Mouse (Mus musculus): ENCODE measurements at regions not wholly inside any gene's neighbourhood (a gene's known extent, or its start where the extent isn't known, plus 50 kb on each side); places are given as distances from the start of the nearest gene placed in this dataset.

DNA sequence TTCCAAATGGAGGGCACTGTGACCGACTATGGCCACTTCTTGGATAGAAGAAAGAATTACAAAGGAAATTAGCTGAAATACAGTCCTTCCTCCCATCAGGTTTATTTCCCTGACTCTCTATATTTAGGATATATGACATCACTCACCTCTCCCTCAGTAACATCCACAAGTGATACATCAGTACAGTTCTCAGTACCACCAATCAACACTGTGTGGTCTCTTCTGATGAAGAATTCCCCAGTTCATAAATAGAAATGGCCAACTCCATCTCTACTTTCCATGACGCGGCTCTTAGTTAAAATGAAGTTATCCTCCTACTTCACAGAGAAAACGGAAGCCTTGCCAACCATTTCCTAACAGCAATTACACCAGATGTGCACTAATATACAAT is 208.3 kb upstream of the Dio2 start:
- no peaks in the 10 kb centered on the region for H3K79me2 ChIP-seq (replicated peaks; ENCODE audit: control insufficient read depth, insufficient read depth, low read length)
- no peak overlapping the region for H3K4me3 ChIP-seq
- H3K27ac ChIP-seq: peak overlapping the region; percentile 79
- intact Hi-C loops (cut with DNase I): no loop called here
- no peak for TF ChIP-seq POLR2A (IDR thresholded peaks at IDR 0.05; ENCODE audit: insufficient read depth, low read depth, low read length)
- TF ChIP-seq EP300 (IDR thresholded peaks at IDR 0.05; ENCODE audit: insufficient read depth, low read depth, low read length): no peak
- no peak for TF ChIP-seq CTCF (IDR thresholded peaks at IDR 0.05)
- no peak overlapping the region for H3K9ac ChIP-seq (ENCODE audit: low read depth, low read length)
- H3K36me3 ChIP-seq (ENCODE audit: control insufficient read depth, insufficient read depth, low read length): peaks cover 2% of the 10 kb centered on the region; the same call in 1 of the 2 replicates
- no peaks in the 10 kb centered on the region for H3K27me3 ChIP-seq (ENCODE audit: control insufficient read depth, insufficient read depth, low read length)
- 44% methylated on average over 4 of the region's 4 CpGs for WGBS
- DNase-seq: no peak
- no peaks in the 10 kb centered on the region for H3K4me1 ChIP-seq (ENCODE audit: control insufficient read depth, insufficient read depth, low read length)

GRCm38 (mm10) chr12:90945743-90946527 is 207.7 kb upstream of the Dio2 start:
- peak overlapping the region; percentile 79 for H3K27ac ChIP-seq
- intact Hi-C loops (cut with DNase I): no loop called here
- peaks cover 2% of the 10 kb centered on the region; the same call in 1 of the 2 replicates for H3K36me3 ChIP-seq (ENCODE audit: control insufficient read depth, insufficient read depth, low read length)
- H3K4me1 ChIP-seq (ENCODE audit: control insufficient read depth, insufficient read depth, low read length): no peaks in the 10 kb centered on the region
- 47% methylated on average over 6 of the region's 6 CpGs for WGBS
- peak in 1 of 2 experiments; percentile 38 for DNase-seq
- TF ChIP-seq CTCF (IDR thresholded peaks at IDR 0.05) (no peak), POLR2A (IDR thresholded peaks at IDR 0.05; ENCODE audit: insufficient read depth, low read depth, low read length) (no peak), EP300 (IDR thresholded peaks at IDR 0.05; ENCODE audit: insufficient read depth, low read depth, low read length) (0 out of 2 replicates have a peak, but pooled peaks have one; percentile 25)
- no peak overlapping the region for H3K9ac ChIP-seq (ENCODE audit: low read depth, low read length)
- no peak overlapping the region for H3K4me3 ChIP-seq
- no peaks in the 10 kb centered on the region for H3K27me3 ChIP-seq (ENCODE audit: control insufficient read depth, insufficient read depth, low read length)
- H3K79me2 ChIP-seq (replicated peaks; ENCODE audit: control insufficient read depth, insufficient read depth, low read length): no peaks in the 10 kb centered on the region

- H3K4me3 ChIP-seq: no peak overlapping the region
- no peaks in the 10 kb centered on the region for H3K4me1 ChIP-seq (ENCODE audit: control insufficient read depth, insufficient read depth, low read length)
- H3K36me3 ChIP-seq (ENCODE audit: control insufficient read depth, insufficient read depth, low read length): no peaks in the 10 kb centered on the region
- H3K79me2 ChIP-seq (replicated peaks; ENCODE audit: control insufficient read depth, insufficient read depth, low read length): no peaks in the 10 kb centered on the region
- TF ChIP-seq POLR2A (IDR thresholded peaks at IDR 0.05; ENCODE audit: insufficient read depth, low read depth, low read length) (no peak), CTCF (IDR thresholded peaks at IDR 0.05) (no peak), EP300 (IDR thresholded peaks at IDR 0.05; ENCODE audit: insufficient read depth, low read depth, low read length) (no peak)
- no peak overlapping the region for H3K27ac ChIP-seq
- intact Hi-C loops (cut with DNase I): no loop called here
- DNase-seq: no peak
- no peak overlapping the region for H3K9ac ChIP-seq (ENCODE audit: low read depth, low read length)
- H3K27me3 ChIP-seq (ENCODE audit: control insufficient read depth, insufficient read depth, low read length): no peaks in the 10 kb centered on the region
- 82% methylated on average over 8 of the region's 8 CpGs for WGBS
These were observed 194.4 kb upstream of the Dio2 start for GRCm38 (mm10) chr12:90932684-90933083.

GRCm38 (mm10) chr12:90932201-90932600 is 194.0 kb upstream of the Dio2 start:
- WGBS: 64% methylated on average over 5 of the region's 5 CpGs

DNA sequence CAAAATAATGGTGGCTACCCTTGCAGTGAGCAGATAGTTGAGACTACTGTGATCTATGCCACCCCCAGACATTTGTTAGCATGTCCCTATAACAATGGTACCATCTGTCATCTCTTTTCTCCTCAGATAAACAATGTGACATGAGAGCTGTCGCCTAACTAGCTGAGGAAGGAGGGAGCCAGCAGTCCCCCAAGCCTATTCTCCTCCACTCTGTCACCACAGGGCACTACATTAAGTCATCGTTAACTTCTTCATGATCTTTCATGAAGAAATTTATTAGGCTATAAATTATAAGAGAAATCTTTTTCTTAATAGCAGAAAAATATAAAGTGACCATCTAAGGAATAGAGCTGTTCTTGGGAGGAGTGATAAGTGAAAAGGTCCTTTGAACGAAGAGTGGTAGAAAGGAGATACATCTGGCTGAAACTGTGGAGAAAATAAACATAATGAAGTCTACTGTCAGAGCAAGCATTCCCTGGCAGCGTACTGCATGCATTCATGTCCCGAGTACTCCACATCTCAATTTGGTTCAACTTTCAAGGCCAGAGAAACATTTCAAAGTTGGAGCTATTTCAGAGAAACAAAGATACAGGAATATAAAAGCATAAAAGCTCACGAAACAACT is 192.0 kb upstream of the Dio2 start:
- Histone ChIP-seq H3K4me1 (ENCODE audit: control insufficient read depth, insufficient read depth, low read length) (no peaks in the 10 kb centered on the region), H3K36me3 (ENCODE audit: control insufficient read depth, insufficient read depth, low read length) (no peaks in the 10 kb centered on the region), H3K79me2 (replicated peaks; ENCODE audit: control insufficient read depth, insufficient read depth, low read length) (no peaks in the 10 kb centered on the region), H3K27me3 (ENCODE audit: control insufficient read depth, insufficient read depth, low read length) (no peaks in the 10 kb centered on the region), H3K27ac (no peak overlapping the region), H3K4me3 (no peak overlapping the region), H3K9ac (ENCODE audit: low read depth, low read length) (no peak overlapping the region)
- TF ChIP-seq POLR2A (IDR thresholded peaks at IDR 0.05; ENCODE audit: insufficient read depth, low read depth, low read length) (no peak), CTCF (IDR thresholded peaks at IDR 0.05) (no peak), EP300 (IDR thresholded peaks at IDR 0.05; ENCODE audit: insufficient read depth, low read depth, low read length) (no peak)
- intact Hi-C loops (cut with DNase I): no loop called here
- 56% methylated on average over 6 of the region's 6 CpGs for WGBS
- no peak for DNase-seq

More at GRCm38 (mm10) chr12:90932201-90932600, 194.0 kb upstream of the Dio2 start:
- Histone ChIP-seq H3K4me3 (no peak overlapping the region), H3K36me3 (ENCODE audit: control insufficient read depth, insufficient read depth, low read length) (no peaks in the 10 kb centered on the region), H3K9ac (ENCODE audit: low read depth, low read length) (no peak overlapping the region), H3K27me3 (ENCODE audit: control insufficient read depth, insufficient read depth, low read length) (no peaks in the 10 kb centered on the region), H3K79me2 (replicated peaks; ENCODE audit: control insufficient read depth, insufficient read depth, low read length) (no peaks in the 10 kb centered on the region), H3K27ac (no peak overlapping the region), H3K4me1 (ENCODE audit: control insufficient read depth, insufficient read depth, low read length) (no peaks in the 10 kb centered on the region)
- intact Hi-C loops (cut with DNase I): no loop called here
- TF ChIP-seq POLR2A (IDR thresholded peaks at IDR 0.05; ENCODE audit: insufficient read depth, low read depth, low read length) (no peak), EP300 (IDR thresholded peaks at IDR 0.05; ENCODE audit: insufficient read depth, low read depth, low read length) (no peak), CTCF (IDR thresholded peaks at IDR 0.05) (no peak)
- no peak for DNase-seq

DNA sequence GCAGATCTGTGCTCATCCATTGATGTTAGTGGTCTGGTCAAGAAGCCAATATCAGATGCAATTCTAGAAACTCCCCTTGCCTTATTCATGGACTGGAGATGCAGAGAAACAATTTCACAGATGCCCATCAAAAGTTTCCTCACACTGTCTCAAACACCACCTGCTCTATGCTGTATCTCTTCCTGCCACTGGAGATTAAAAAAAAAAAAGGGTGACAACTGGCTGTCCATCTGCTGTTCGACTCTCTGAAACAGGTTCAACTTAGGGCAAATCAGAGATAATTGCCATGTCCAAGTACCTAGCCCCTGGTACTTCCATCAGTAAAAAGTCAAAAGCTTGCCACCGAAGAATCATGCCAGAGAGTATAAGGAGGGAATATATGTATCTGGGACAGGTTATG is 185.4 kb upstream of the Dio2 start:
- 77% methylated on average over 2 of the region's 2 CpGs for WGBS
- no peak for TF ChIP-seq POLR2A (IDR thresholded peaks at IDR 0.05; ENCODE audit: insufficient read depth, low read depth, low read length)
- TF ChIP-seq EP300 (IDR thresholded peaks at IDR 0.05; ENCODE audit: insufficient read depth, low read depth, low read length): no peak
- no peak for TF ChIP-seq CTCF (IDR thresholded peaks at IDR 0.05)
- DNase-seq: no peak
- H3K4me1 ChIP-seq (ENCODE audit: control insufficient read depth, insufficient read depth, low read length): no peaks in the 10 kb centered on the region
- H3K9ac ChIP-seq (ENCODE audit: low read depth, low read length): no peak overlapping the region
- no peaks in the 10 kb centered on the region for H3K36me3 ChIP-seq (ENCODE audit: control insufficient read depth, insufficient read depth, low read length)
- no peak overlapping the region for H3K27ac ChIP-seq
- no peaks in the 10 kb centered on the region for H3K79me2 ChIP-seq (replicated peaks; ENCODE audit: control insufficient read depth, insufficient read depth, low read length)
- intact Hi-C loops (cut with DNase I): no loop called here
- H3K4me3 ChIP-seq: no peak overlapping the region
- H3K27me3 ChIP-seq (ENCODE audit: control insufficient read depth, insufficient read depth, low read length): no peaks in the 10 kb centered on the region
